Mouse (Mus musculus): ENCODE data around the gene Cs. TPM values are rescaled to one million over a fixed set of nuclear protein-coding genes. Genes with fewer than 3 reads are reported as not detected.
A peak's percentile ranks its signal among the peaks of the same experiment; 100 is the strongest.
"Not testable (repeated sequence)": the region's sequence is repeated elsewhere in the genome, so short reads cannot be mapped to it uniquely, and the experiment has no call there.

Gene Cs
- 167 and 176 TPM in 2 replicates for polyA plus RNA-seq (2015; fragmentation: Nextera tagmentation; extraction: Ambion mirVana)

DNA sequence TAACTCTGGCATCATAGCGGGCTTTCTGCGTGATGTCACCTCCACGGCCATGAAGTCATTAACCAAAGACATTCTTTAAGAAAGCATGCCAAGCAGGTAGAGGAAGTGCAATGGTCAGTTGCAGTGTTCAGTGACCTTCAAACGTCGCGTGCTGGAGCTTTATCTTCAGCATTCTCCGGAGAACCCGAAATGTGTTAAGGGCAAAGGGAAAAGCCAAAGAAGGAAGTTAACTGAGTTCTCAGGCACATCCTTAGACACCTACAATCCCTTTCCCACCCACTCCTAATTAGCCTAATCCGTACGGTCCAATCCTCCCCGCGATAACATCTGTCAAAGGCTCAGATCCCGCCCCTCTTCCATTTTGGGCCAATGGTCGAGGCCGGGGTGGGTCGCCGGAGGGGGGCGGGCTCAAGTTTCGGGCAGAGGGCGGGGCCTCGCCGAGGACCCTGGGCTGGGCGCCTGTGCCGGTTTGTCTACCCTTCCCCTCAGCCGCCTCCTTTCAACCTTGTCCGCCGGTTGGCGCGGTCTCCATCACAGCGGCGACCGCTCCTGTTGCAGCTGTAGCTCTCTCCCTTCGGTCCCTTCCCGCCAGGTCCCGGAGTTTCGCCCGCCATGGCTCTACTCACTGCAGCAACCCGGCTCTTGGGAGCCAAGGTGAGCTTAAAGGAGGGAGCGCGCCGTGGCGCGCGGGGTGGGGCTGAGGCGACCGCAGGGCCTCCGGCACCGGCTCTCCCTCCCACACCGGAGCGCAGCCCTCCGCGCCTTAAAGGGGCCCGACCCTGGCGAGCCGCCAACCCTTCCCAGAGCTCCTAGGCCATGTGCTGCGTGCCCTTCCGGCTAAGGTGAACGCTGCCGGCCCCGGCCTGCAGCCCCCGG is at the start of gene Cs:
Cs (plus strand) TSS at position 429 of the 876 bp plus-strand sequence.
- WGBS = 1% methylated on average over 61 of the region's 61 CpGs
- ATAC-seq (ENCODE audit: low FRiP score, low read depth) = peak; percentile 98
- H3K27me3 ChIP-seq = no peaks in the 10 kb centered on the region

DNA sequence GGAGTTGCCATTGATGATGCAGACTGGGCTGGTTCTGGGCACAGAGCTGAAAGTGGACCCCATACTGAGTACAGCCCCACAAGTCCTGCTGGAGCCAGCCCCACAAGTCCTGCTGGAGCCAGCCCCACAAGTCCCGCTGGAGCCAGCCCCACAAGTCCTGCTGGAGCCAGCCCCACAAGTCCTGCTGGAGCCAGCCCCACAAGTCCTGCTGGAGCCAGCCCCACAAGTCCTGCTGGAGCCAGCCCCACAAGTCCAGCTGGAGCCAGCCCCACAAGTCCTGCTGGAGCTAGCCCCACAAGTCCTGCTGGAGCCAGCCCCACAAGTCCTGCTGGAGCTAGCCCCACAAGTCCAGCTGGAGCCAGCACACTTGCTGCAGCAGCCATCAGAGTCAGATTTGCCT is 46.9 kb upstream of the Cs start:
- not testable (repeated sequence) for H3K9ac ChIP-seq; H3K9me3 ChIP-seq; H3K27ac ChIP-seq; H3K27me3 ChIP-seq; H3K4me2 ChIP-seq (replicated peaks); ATAC-seq (ENCODE audit: low FRiP score, low read depth); H3K4me1 ChIP-seq; H3K4me3 ChIP-seq
- whole genome bisulfite sequencing = 50% methylated on average over 1 of the region's 1 CpGs
- H3K36me3 ChIP-seq = peaks cover 52% of the 10 kb centered on the region

More for the DNA sequence above, at the start of gene Cs:
- Histone ChIP-seq H3K36me3 (0 out of 2 replicates have a peak, but pooled peaks cover 6% of the 10 kb centered on the region), H3K4me2 (replicated peaks) (peak within 1 kb of the TSS; percentile 83), H3K27ac (peak within 1 kb of the TSS; percentile 85), H3K9ac (peak within 1 kb of the TSS; percentile 91), H3K9me3 (no peaks in the 10 kb centered on the region), H3K4me1 (peaks cover 16% of the 10 kb centered on the region), H3K4me3 (peak within 1 kb of the TSS; percentile 84)

DNA sequence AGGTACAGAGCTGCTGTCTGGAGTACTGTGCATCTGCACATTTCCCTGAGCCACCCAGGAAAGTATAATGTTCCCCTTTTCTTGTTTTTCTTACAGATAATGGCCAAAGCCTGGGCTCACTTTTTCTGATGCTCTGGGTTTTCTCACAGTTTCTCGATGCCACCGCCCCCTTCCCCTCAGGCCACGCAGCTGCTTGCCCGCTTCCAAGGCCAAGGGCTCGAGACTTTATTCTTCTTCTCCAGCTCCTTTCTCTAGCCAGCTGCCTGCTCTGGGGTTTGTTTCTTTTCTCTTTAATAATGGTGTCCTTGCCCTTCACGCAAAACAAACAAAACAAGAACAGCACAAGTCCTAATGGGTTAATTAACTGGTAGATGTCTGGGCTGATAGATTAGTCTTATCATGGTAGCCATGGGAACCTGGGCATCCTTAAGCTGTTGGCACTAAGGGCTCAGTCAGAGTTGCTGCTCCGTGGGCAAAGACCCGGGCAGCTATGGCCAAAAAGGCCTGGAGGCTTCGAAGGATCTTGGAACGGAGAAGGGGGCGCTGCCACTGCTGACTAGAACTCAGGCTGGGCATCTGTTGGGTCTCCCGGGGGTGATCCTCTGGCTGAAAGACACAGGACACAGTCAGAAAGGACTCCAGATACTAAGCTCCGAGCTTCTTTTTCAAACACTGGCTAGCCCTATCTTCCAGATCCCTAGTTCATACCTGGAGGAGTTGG is 41.0 kb upstream of the Cs start:
- Histone ChIP-seq H3K4me3 (no peak overlapping the region), H3K4me1 (peaks cover 11% of the 10 kb centered on the region; the same call in 1 of the 2 replicates), H3K36me3 (peaks cover 10% of the 10 kb centered on the region), H3K9me3 (no peaks in the 10 kb centered on the region), H3K9ac (peak overlapping the region; percentile 35; the same call in 1 of the 2 replicates), H3K4me2 (replicated peaks) (no peak overlapping the region), H3K27ac (no peak overlapping the region), H3K27me3 (no peaks in the 10 kb centered on the region)
- WGBS = 78% methylated on average over 13 of the region's 13 CpGs
- no peak for ATAC-seq (ENCODE audit: low FRiP score, low read depth)

DNA sequence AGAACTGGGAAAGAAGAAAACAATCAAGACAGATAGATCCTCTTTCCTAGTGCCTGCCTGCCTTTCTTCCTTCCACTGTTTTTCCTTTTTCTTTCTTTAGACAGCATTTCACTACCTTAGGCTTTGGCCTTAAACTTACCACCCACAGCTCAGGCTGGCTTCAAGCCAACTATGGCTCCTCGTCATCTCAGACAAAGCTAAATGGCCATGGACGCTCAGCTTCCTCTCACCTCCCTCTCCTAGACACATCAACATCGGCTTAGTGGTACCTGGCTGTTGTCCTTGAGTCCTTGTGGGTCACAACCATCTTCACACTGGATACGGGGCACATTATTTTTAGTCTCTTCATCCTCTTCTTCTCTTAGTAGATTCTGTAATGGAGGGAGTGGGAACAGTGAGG is 40.3 kb upstream of the Cs start:
- H3K4me2 ChIP-seq (replicated peaks) = peak overlapping the region; percentile 3; the same call in 1 of the 2 replicates
- H3K27me3 ChIP-seq = no peaks in the 10 kb centered on the region
- WGBS = 65% methylated on average over 4 of the region's 4 CpGs
- peak overlapping the region; percentile 22; the same call in 1 of the 2 replicates for H3K27ac ChIP-seq
- peaks cover 12% of the 10 kb centered on the region for H3K4me1 ChIP-seq
- ATAC-seq (ENCODE audit: low FRiP score, low read depth) = no peak
- no peaks in the 10 kb centered on the region for H3K9me3 ChIP-seq
- H3K9ac ChIP-seq = peak overlapping the region; percentile 25; the same call in 1 of the 2 replicates
- no peak overlapping the region for H3K4me3 ChIP-seq
- H3K36me3 ChIP-seq = peaks cover 4% of the 10 kb centered on the region; the same call in 1 of the 2 replicates

DNA sequence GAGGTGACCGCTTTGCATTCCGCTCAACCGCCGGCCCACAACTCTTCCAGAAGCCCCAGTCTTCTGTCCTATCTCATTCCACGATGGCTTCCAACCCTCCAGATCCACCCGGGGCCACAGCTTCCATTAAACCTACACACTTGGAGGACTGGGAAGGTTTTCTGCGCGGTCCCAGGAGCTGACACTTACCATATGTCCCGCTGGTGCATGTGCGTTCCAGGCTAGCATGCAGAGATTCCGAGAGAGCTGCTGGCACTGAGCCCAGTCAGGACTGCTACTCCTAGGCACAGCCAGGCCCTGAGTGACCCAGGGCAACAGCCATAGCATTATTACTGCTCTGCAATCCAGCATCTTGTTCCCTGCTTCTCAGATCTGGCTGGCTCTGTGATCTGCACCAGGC is 39.9 kb upstream of the Cs start:
- Histone ChIP-seq H3K9me3 (no peaks in the 10 kb centered on the region), H3K4me2 (replicated peaks) (peak overlapping the region; percentile 3; the same call in 1 of the 2 replicates), H3K36me3 (peaks cover under 1% of the 10 kb centered on the region; the same call in 1 of the 2 replicates), H3K27ac (peak overlapping the region; percentile 56; the same call in 1 of the 2 replicates), H3K4me1 (peaks cover 16% of the 10 kb centered on the region), H3K27me3 (no peaks in the 10 kb centered on the region), H3K9ac (peak overlapping the region; percentile 25; the same call in 1 of the 2 replicates), H3K4me3 (no peak overlapping the region)
- WGBS = 59% methylated on average over 11 of the region's 11 CpGs
- ATAC-seq (ENCODE audit: low FRiP score, low read depth) = 0 out of 2 replicates have a peak, but pooled peaks have one; percentile 28

DNA sequence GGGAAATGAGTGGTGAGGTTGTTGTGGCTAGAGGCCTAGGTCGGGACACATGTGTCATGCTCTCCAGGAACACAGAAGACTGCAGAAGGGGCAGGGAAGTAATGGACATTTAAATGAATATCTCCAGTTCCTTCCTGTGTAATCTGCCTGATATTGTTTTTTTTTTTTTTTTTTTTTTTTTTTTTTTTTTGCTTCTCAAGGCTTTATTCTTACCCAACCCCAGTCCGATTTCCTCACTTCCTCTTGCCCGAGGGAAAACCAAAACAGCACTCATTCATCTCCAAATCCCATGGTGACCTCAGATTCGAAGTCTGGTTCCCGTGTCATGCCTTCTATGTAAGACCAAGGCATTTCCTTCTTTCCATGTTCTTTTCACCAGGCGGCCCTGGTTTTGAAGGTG is 39.3 kb upstream of the Cs start:
- no peaks in the 10 kb centered on the region for H3K27me3 ChIP-seq
- H3K9me3 ChIP-seq = no peaks in the 10 kb centered on the region
- H3K4me1 ChIP-seq = peaks cover 16% of the 10 kb centered on the region
- H3K27ac ChIP-seq = no peak overlapping the region
- H3K36me3 ChIP-seq = no peaks in the 10 kb centered on the region
- no peak for ATAC-seq (ENCODE audit: low FRiP score, low read depth)
- H3K4me3 ChIP-seq = no peak overlapping the region
- no peak overlapping the region for H3K9ac ChIP-seq
- WGBS = 78% methylated on average over 6 of the region's 6 CpGs
- H3K4me2 ChIP-seq (replicated peaks) = no peak overlapping the region

DNA sequence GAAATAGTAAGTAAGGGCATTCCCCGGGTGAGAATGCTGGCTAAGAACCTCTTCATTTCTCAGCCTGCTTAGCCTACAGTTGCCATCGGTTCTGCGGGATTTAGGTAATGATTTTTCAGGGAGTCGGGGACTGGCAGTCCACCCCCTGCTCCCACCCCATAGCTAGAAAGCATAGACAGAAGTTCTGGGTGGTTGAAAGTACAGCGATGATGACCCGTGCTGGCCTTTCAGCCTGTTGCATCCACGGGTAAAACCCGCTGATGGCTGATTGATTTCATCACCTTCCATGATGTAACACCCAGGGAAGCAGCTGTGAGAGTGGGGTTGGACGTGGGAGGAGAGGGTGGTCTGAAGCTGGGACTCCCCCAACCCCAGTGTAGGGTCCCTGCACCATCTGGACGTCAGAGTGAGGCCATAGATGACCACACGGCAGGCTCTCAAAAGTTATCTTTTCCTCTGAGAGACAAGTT is 38.8 kb upstream of the Cs start, which contains the start of gene Il23a:
Il23a (minus strand) TSS at position 51 of the 470 bp plus-strand sequence.
- H3K4me2 ChIP-seq (replicated peaks) = peak within 1 kb of the TSS; percentile 3; the same call in 1 of the 2 replicates
- peaks cover 18% of the 10 kb centered on the region for H3K4me1 ChIP-seq
- no peak within 1 kb of the TSS for H3K4me3 ChIP-seq
- H3K9ac ChIP-seq = peak within 1 kb of the TSS; percentile 25; the same call in 1 of the 2 replicates
- peak within 1 kb of the TSS; percentile 56; the same call in 1 of the 2 replicates for H3K27ac ChIP-seq
- H3K36me3 ChIP-seq = no peaks in the 10 kb centered on the region
- WGBS = 84% methylated on average over 11 of the region's 11 CpGs
- no peak for ATAC-seq (ENCODE audit: low FRiP score, low read depth)
- no peaks in the 10 kb centered on the region for H3K9me3 ChIP-seq
- no peaks in the 10 kb centered on the region for H3K27me3 ChIP-seq

DNA sequence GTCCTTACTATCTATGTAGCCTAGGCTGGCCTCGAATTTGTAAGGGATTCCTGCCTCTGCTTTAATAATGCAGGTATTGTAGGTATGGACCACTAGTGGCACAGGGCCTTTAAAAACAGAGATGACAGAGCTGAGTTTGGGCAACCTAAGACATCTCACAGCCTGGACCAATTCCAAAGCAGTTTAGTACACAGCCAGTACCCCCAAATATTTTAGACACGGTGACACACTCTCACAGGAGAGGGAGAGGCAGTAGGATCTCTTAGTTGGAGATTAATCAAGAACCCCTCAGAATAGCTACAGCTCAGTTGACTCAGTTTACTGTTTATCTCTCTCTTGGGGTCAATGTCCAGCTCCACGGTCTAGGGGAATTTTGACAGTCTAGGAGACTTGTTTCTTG is 35.2 kb upstream of the Cs start:
- no peaks in the 10 kb centered on the region for H3K27me3 ChIP-seq
- 33% methylated on average over 3 of the region's 3 CpGs for WGBS

DNA sequence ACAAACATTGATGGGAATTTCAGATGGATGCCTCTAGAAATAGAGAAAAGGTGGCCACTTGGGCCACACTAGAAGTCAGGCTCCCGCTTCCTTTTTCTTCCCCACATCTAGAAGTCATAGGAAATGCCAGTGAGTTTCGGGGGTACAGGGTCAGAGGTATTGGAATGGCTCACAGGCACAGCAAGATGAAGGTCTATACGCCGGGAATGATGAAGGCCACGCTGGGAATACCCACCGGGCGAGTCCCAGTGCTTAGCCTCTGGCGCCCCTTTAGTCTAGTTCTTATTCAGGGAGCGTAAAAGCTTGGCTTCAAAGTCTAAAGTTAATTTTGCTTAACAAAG is 34.8 kb upstream of the Cs start:
- peak overlapping the region; percentile 85 for H3K4me2 ChIP-seq (replicated peaks)
- H3K27ac ChIP-seq = peak overlapping the region; percentile 95
- ATAC-seq (ENCODE audit: low FRiP score, low read depth) = peak; percentile 16; the same call in 1 of the 2 replicates
- peak overlapping the region; percentile 88 for H3K9ac ChIP-seq
- H3K27me3 ChIP-seq = no peaks in the 10 kb centered on the region
- no peaks in the 10 kb centered on the region for H3K9me3 ChIP-seq
- H3K4me1 ChIP-seq = peaks cover 18% of the 10 kb centered on the region
- H3K4me3 ChIP-seq = peak overlapping the region; percentile 56
- peaks cover 6% of the 10 kb centered on the region; the same call in 1 of the 2 replicates for H3K36me3 ChIP-seq
- WGBS = under 1% methylated on average over 9 of the region's 9 CpGs

More for the DNA sequence above, 35.2 kb upstream of the Cs start:
- no peak for ATAC-seq (ENCODE audit: low FRiP score, low read depth)
- peak overlapping the region; percentile 56 for H3K4me3 ChIP-seq
- H3K27ac ChIP-seq = peak overlapping the region; percentile 95
- H3K36me3 ChIP-seq = peaks cover 6% of the 10 kb centered on the region; the same call in 1 of the 2 replicates
- H3K9ac ChIP-seq = peak overlapping the region; percentile 88
- H3K9me3 ChIP-seq = no peaks in the 10 kb centered on the region
- H3K4me1 ChIP-seq = peaks cover 22% of the 10 kb centered on the region
- peak overlapping the region; percentile 85 for H3K4me2 ChIP-seq (replicated peaks)

DNA sequence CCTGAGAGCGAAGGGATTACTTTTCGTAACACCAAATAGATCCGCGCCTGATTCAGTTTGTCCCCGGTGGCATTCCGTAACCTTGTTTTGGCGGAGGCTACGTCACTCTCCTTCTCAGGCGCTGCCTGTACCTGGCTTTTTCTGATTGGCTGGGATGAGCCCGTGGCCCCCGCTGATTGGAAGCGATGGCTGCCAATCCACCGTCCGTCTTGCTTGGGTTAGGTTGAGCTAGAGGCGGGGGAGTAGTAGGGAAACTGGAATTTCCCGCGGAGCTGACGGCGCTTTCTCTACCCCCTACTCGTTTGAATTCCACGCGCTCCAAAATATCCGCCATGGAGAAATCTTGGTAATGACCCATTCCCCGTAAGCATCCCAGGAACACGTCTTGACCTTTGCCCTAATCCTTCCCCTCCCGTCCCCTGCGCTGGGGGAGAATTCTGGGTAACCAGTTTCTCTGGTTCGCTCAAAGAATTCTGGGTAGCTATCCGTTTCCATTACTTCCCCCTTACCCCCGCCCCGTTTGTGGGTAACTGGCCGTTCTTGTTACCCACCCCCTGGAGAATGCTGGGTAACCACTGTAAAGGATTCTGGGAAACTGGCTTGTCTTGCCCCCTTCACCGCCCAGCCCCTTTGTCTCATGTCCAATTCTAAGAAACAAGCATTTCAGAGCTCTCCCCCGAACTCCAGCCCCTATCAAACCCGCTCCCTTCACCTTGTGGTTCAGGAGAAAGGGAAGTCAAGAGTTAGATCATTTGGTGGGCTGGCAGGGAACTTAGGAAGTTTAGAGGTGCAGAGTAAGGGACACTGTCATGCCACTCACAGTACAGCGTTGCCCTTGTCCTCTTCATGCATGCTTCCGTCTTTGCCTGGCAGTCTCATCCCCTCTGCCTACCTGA is 34.2 kb upstream of the Cs start, which contains the start of gene Pan2:
Pan2 (plus strand) TSS at position 210 of the 896 bp plus-strand sequence.
- Histone ChIP-seq H3K4me3 (peak within 1 kb of the TSS; percentile 56), H3K36me3 (peaks cover 12% of the 10 kb centered on the region), H3K4me2 (replicated peaks) (peak within 1 kb of the TSS; percentile 85), H3K27me3 (no peaks in the 10 kb centered on the region), H3K27ac (peak within 1 kb of the TSS; percentile 95), H3K4me1 (peaks cover 17% of the 10 kb centered on the region), H3K9me3 (no peaks in the 10 kb centered on the region), H3K9ac (peak within 1 kb of the TSS; percentile 88)
- peak; percentile 99 for ATAC-seq (ENCODE audit: low FRiP score, low read depth)
- 1% methylated on average over 37 of the region's 37 CpGs for WGBS

DNA sequence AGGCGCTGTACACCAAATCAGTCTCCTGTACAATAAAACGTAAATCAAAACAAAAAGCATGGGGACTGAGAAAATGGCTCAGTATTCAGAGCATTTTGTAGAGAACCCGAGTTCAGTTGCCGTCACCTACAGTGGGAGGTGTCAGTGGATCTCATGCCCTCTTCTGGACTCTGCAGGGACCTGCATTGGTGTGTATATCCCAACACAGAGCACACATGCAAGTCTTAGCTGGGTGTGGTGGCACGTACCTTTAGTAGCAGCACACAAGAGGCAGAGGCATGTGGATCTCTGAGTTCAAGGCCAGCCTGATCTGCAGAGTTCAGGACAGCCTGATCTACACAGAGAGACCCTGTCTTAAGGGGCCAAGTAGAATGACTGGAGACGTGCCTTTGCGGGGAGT is 27.9 kb upstream of the Cs start:
- Histone ChIP-seq H3K9me3 (no peaks in the 10 kb centered on the region), H3K27me3 (no peaks in the 10 kb centered on the region), H3K4me1 (peaks cover 5% of the 10 kb centered on the region), H3K4me3 (no peak overlapping the region), H3K36me3 (peaks cover 69% of the 10 kb centered on the region), H3K4me2 (replicated peaks) (no peak overlapping the region), H3K9ac (no peak overlapping the region), H3K27ac (no peak overlapping the region)
- WGBS = 93% methylated on average over 7 of the region's 7 CpGs
- ATAC-seq (ENCODE audit: low FRiP score, low read depth) = no peak
